Mouse (Mus musculus): ENCODE data around the gene Klf15.

GRCm38 (mm10) chr6:90461771-90462170 is 605 bp upstream of the Klf15 start:
- no peak for TF ChIP-seq POLR2A (IDR thresholded peaks at IDR 0.05; ENCODE audit: low read depth, low read length)
- TF ChIP-seq CTCF (conservative IDR thresholded peaks at IDR 0.05; ENCODE audit: insufficient read depth, insufficient read length, low read depth, low read length) = no peak

Data from kidney, adult 2 months (tissue).